Mouse (Mus musculus) MEL-GATA-1-ER (cell line): ENCODE data around the gene Ppip5k2.

Source experiments
- DNase-seq: peaks from one replicate; pipeline ENCODE4 v3.0.0-alpha.2; 2012; ENCODE audit warnings: low read depth; ENCODE audit errors: extremely low read depth

The Ppip5k2 gene

DNA sequence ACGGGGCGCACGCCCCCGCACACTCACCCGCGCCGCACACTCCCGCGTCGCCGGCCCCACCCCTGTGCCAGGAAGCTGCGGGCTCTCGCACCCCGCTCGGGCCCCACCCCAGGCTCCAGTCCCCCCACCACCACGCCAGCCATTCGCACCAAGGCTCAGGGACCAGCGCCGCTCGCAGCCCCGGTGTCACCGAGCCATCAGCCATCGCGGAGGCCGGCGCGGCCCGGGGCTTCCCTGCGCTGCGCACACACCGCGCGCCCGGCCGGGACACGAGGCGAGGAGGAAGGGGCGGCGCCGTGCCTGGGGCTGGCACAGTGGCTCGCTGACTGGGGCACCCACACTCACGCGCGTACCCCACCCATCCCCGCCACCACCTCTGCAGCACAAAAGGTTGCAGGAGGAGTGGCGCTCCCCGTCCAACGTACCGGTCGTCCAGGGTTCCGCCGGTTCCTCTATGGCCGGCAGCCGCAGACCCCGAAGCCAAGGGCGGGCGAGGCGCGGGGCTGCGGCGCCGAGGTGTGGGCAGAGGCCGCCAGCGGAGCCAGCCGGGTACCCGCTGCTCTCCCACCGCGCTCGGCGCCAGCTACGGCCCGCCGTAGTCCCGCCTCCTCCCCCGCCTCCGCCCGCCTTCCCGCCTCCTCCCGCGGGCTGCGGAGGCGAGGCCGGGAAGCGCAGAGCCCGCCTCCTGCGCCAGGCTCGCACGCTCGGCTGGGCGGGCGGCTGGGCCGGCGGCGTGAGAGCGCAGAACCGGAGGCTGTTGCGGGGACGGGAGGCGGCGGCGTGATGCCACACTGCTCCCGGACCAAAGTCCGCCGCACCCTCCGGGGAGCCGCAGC, 108.6 kb downstream of the Ppip5k2 start, which contains the start of gene D1Ertd622e:
Gene D1Ertd622e, minus strand, starts transcription at position 669 of the 836 bp plus-strand sequence.
- peak; percentile 40 for DNase-seq

DNA sequence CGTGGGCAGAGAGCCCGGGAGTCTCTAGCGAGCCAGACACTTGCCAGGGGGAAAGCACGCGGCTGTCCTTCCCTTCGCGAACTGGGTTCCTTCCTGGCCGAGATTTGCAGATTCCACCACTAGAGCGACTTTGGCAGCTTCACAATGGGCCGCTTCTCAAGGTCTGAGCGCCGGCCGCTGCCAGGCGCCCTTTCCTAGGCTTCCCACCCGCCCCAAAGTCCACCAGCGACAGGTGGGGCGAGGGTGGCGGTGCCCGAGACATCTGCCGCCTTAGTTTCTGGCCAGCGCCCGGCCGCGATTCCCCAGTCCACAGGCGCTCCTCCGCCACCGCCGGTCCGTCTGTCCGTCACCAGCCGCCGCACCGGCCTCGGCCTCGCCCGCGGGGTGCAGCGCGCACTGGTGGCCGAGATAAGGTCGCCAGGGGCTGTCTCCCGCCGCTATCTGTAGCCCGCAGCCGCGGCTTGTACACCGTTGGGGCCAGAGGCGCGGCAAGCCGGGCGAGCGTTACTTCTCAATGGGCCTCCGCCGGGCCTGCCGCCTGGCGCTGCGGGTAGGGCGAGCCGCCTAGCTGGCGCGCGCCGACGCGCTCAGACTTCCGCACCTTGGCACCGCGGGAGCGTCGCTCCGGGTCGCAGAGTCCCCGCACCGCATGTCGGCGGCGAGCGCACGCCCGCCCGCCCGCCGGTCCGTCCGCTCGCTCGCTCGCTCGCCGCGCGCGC, 109.4 kb downstream of the Ppip5k2 start:
- DNase-seq = peak; percentile 63

DNA sequence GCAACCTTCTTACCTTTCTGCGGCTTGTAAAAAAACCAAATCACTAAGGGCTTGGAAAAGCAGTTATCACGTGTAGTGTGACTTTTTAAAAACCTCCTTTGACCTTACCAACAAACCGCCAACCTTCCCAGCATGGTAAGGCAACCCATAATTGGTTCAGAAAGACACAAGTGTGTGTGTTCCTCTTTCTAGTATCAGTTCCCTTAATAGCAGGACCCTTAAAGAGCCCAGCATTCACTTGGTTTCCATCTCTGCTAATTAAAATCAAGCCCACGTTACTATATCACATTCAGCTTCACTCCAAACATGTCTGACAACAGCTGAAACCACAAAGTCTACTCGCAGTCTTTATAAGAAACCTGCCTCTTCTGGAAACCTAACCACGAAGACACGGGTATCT, 110.8 kb downstream of the Ppip5k2 start:
- peak; percentile 76 for DNase-seq

- DNase-seq = no peak
Observed at GRCm38 (mm10) chr1:97657786-97658185, 112.4 kb downstream of the Ppip5k2 start.

DNA sequence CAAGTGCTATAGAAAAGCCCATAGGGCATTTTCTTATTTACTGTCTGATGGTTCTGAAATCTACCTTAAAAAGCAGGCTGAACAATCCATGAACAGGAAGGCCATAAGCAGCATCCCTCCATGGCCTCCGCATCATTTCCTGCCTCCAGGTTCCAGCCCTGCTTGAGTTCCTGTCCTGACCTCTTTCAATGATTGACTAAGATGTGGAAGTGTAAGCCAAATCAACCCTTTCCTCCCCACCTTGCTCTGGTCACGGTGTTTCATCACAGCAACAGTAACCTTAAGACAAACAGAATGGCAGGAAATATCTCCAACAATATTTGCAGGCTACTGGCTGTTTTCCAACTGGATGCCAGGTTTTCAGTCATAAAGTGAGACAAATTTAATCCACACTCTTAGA, 113.0 kb downstream of the Ppip5k2 start:
- no peak for DNase-seq
